Mouse (Mus musculus) liver, embryonic 15.5 days (tissue): Measurements from ENCODE around the gene Tspear. TPM values are rescaled to one million over a fixed set of nuclear protein-coding genes. Genes with fewer than 3 reads are reported as not detected.
"Not testable (repeated sequence)": the region's sequence is repeated elsewhere in the genome, so short reads cannot be mapped to it uniquely, and the experiment has no call there.

Experiments
- ATAC-seq: fragments of 200-750 bp; cut with Nextera tagmentation; 2 replicates; pipeline ENCODE4 v1.8.0; 2017; ENCODE audit warnings: moderate number of reproducible peaks, mild to moderate bottlenecking, moderate library complexity; ENCODE audit not compliant: insufficient read depth
- H3K27ac ChIP-seq: fragments of 300-500 bp; sonication (generic); replicated peaks from 2 replicates; pipeline ENCODE4 v1.5.1; 2015; ENCODE audit warnings: mild to moderate bottlenecking, inconsistent platforms
- H3K27me3 ChIP-seq: fragments of 300-500 bp; sonication (generic); 2 replicates; pipeline ENCODE4 v1.6.1; 2015; ENCODE audit warnings: mild to moderate bottlenecking, inconsistent platforms
- H3K36me3 ChIP-seq: fragments of 300-500 bp; sonication (generic); replicated peaks from 2 replicates; pipeline ENCODE4 v1.6.1; 2015; ENCODE audit warnings: moderate library complexity, mild to moderate bottlenecking, inconsistent platforms
- H3K4me1 ChIP-seq: fragments of 300-500 bp; sonication (generic); replicated peaks from 2 replicates; pipeline ENCODE4 v1.6.1; 2015; ENCODE audit warnings: inconsistent platforms
- H3K4me2 ChIP-seq: fragments of 300-500 bp; sonication (generic); 2 replicates; pipeline ENCODE4 v1.6.1; 2015; ENCODE audit warnings: moderate library complexity, mild to moderate bottlenecking, inconsistent platforms
- H3K4me3 ChIP-seq: fragments of 300-500 bp; sonication (generic); replicated peaks from 2 replicates; pipeline ENCODE4 v1.5.1; 2015; ENCODE audit warnings: mild to moderate bottlenecking, inconsistent platforms
- H3K9ac ChIP-seq: fragments of 300-500 bp; sonication (generic); 2 replicates; pipeline ENCODE4 v1.6.1; 2015; ENCODE audit warnings: moderate library complexity, mild to moderate bottlenecking, inconsistent platforms
- H3K9me3 ChIP-seq: fragments of 300-500 bp; sonication (generic); replicated peaks from 2 replicates; pipeline ENCODE4 v1.6.1; 2016; ENCODE audit warnings: inconsistent platforms
- WGBS: fragments of 180-500 bp; shearing (Covaris S2); methylation state at CpG from one replicate; pipeline ENCODE4 v1.1.7; 2015; ENCODE audit warnings: mixed read lengths; ENCODE audit not compliant: insufficient replicate concordance; 5-methylcytosine and 5-hydroxymethylcytosine counted together
- polyA plus RNA-seq: library from polyadenylated mRNA; unstranded; fragments of >200 nt; fragmentation: Nextera tagmentation; extraction: Ambion mirVana; gene quantifications from 2 replicates; pipeline ENCODE4 v1.2.1, GENCODE M21; 2015

Gene Tspear
- polyA plus RNA-seq, 1 experiment from 2014 or later, result not detected

- H3K36me3 ChIP-seq, result no peaks in the 10 kb centered on the region
- WGBS, result 71% methylated on average over 4 of the region's 4 CpGs
- H3K9me3 ChIP-seq, result no peaks in the 10 kb centered on the region
- no peak overlapping the region for H3K27ac ChIP-seq
- H3K4me2 ChIP-seq, result no peak overlapping the region
- ATAC-seq, result no peak
- H3K4me3 ChIP-seq, result no peak overlapping the region
- H3K4me1 ChIP-seq, result peaks cover 14% of the 10 kb centered on the region
- peaks cover 22% of the 10 kb centered on the region for H3K27me3 ChIP-seq
- no peak overlapping the region for H3K9ac ChIP-seq
Observed at GRCm38 (mm10) chr10:77670710-77671109, 15.7 kb upstream of the Tspear start.

- WGBS, result 12% methylated on average over 4 of the region's 4 CpGs
- Histone ChIP-seq H3K4me2 (peak overlapping the region; percentile 2; the same call in 1 of the 2 replicates), H3K27ac (no peak overlapping the region)
Observed at GRCm38 (mm10) chr10:77671519-77671918, 14.8 kb upstream of the Tspear start.

GRCm38 (mm10) chr10:77673765-77674164, 12.6 kb upstream of the Tspear start:
- WGBS, result 57% methylated on average over 13 of the region's 13 CpGs
- H3K27ac ChIP-seq, result no peak overlapping the region
- H3K4me1 ChIP-seq, result peaks cover 14% of the 10 kb centered on the region
- no peak for ATAC-seq
- H3K4me3 ChIP-seq, result no peak overlapping the region
- H3K36me3 ChIP-seq, result no peaks in the 10 kb centered on the region
- H3K27me3 ChIP-seq, result peaks cover 43% of the 10 kb centered on the region
- H3K4me2 ChIP-seq, result no peak overlapping the region
- H3K9me3 ChIP-seq, result no peaks in the 10 kb centered on the region
- H3K9ac ChIP-seq, result no peak overlapping the region

More at GRCm38 (mm10) chr10:77671519-77671918, 14.8 kb upstream of the Tspear start:
- Histone ChIP-seq H3K9me3 (no peaks in the 10 kb centered on the region), H3K4me1 (peaks cover 14% of the 10 kb centered on the region), H3K36me3 (no peaks in the 10 kb centered on the region), H3K9ac (no peak overlapping the region), H3K4me3 (no peak overlapping the region), H3K27me3 (peaks cover 25% of the 10 kb centered on the region)
- ATAC-seq, result peak; percentile 85

- no peak overlapping the region for H3K4me3 ChIP-seq
- H3K9me3 ChIP-seq, result no peaks in the 10 kb centered on the region
- H3K9ac ChIP-seq, result no peak overlapping the region
- H3K27ac ChIP-seq, result no peak overlapping the region
- no peak for ATAC-seq
- no peaks in the 10 kb centered on the region for H3K4me1 ChIP-seq
- no peak overlapping the region for H3K4me2 ChIP-seq
- WGBS, result 1% methylated on average over 35 of the region's 35 CpGs
- peaks cover 71% of the 10 kb centered on the region for H3K27me3 ChIP-seq
- H3K36me3 ChIP-seq, result no peaks in the 10 kb centered on the region
Observed at GRCm38 (mm10) chr10:77677562-77677961, 8.8 kb upstream of the Tspear start.

- Histone ChIP-seq H3K4me1 (no peaks in the 10 kb centered on the region), H3K4me2 (no peak overlapping the region), H3K27ac (no peak overlapping the region), H3K9me3 (no peaks in the 10 kb centered on the region), H3K4me3 (no peak overlapping the region), H3K27me3 (peaks cover 90% of the 10 kb centered on the region), H3K36me3 (no peaks in the 10 kb centered on the region), H3K9ac (no peak overlapping the region)
- 52% methylated on average over 7 of the region's 7 CpGs for WGBS
- ATAC-seq, result no peak
Observed at GRCm38 (mm10) chr10:77682994-77683393, 3.4 kb upstream of the Tspear start.

- 31% methylated on average over 8 of the region's 8 CpGs for WGBS
- Histone ChIP-seq H3K4me2 (no peak overlapping the region), H3K9me3 (no peaks in the 10 kb centered on the region), H3K4me3 (no peak overlapping the region), H3K4me1 (no peaks in the 10 kb centered on the region), H3K9ac (no peak overlapping the region), H3K27me3 (peaks cover 90% of the 10 kb centered on the region), H3K36me3 (no peaks in the 10 kb centered on the region), H3K27ac (no peak overlapping the region)
- no peak for ATAC-seq
Observed at GRCm38 (mm10) chr10:77684181-77684580, 2.2 kb upstream of the Tspear start.

GRCm38 (mm10) chr10:77687021-77687420, 652 bp downstream of the Tspear start:
- peaks cover 74% of the 10 kb centered on the region for H3K27me3 ChIP-seq
- no peak overlapping the region for H3K27ac ChIP-seq
- no peak overlapping the region for H3K4me2 ChIP-seq
- 23% methylated on average over 10 of the region's 10 CpGs for WGBS
- no peaks in the 10 kb centered on the region for H3K36me3 ChIP-seq
- no peak overlapping the region for H3K4me3 ChIP-seq
- no peaks in the 10 kb centered on the region for H3K4me1 ChIP-seq
- H3K9ac ChIP-seq, result no peak overlapping the region
- no peak for ATAC-seq
- H3K9me3 ChIP-seq, result no peaks in the 10 kb centered on the region

- 47% methylated on average over 3 of the region's 3 CpGs for WGBS
- ATAC-seq, H3K9ac ChIP-seq, H3K4me2 ChIP-seq, H3K4me1 ChIP-seq, H3K27ac ChIP-seq, H3K36me3 ChIP-seq, H3K4me3 ChIP-seq, H3K9me3 ChIP-seq: not testable (repeated sequence)
- H3K27me3 ChIP-seq, result peaks cover 43% of the 10 kb centered on the region
Observed at GRCm38 (mm10) chr10:77690356-77690807, 4.0 kb downstream of the Tspear start, which contains the start of gene Gm19402. Gm19402 (minus strand) TSS chr10:77690757.

- no peak within 1 kb of the TSS for H3K9ac ChIP-seq
- ATAC-seq, result no peak
- no peak within 1 kb of the TSS for H3K27ac ChIP-seq
- no peak within 1 kb of the TSS for H3K4me2 ChIP-seq
- H3K9me3 ChIP-seq, result no peaks in the 10 kb centered on the region
- no peaks in the 10 kb centered on the region for H3K4me1 ChIP-seq
- H3K36me3 ChIP-seq, result no peaks in the 10 kb centered on the region
- H3K4me3 ChIP-seq, result no peak within 1 kb of the TSS
- no peaks in the 10 kb centered on the region for H3K27me3 ChIP-seq
- WGBS, result 32% methylated on average over 4 of the region's 4 CpGs
Observed at GRCm38 (mm10) chr10:77697133-77697532, 10.8 kb downstream of the Tspear start, which contains the start of gene Gm9508. Gm9508 (minus strand) TSS chr10:77697233.

- ATAC-seq, result no peak
- no peak within 1 kb of the TSS for H3K9ac ChIP-seq
- no peaks in the 10 kb centered on the region for H3K4me1 ChIP-seq
- no peak within 1 kb of the TSS for H3K4me2 ChIP-seq
- WGBS, result 73% methylated on average over 1 of the region's 1 CpGs
- H3K36me3 ChIP-seq, result no peaks in the 10 kb centered on the region
- H3K9me3 ChIP-seq, result no peaks in the 10 kb centered on the region
- H3K27ac ChIP-seq, result no peak within 1 kb of the TSS
- H3K4me3 ChIP-seq, result no peak within 1 kb of the TSS
- no peaks in the 10 kb centered on the region for H3K27me3 ChIP-seq
Observed at GRCm38 (mm10) chr10:77706326-77706725, 20.0 kb downstream of the Tspear start, which contains the start of gene Gm10272. Gm10272 (plus strand) TSS chr10:77706626.

GRCm38 (mm10) chr10:77709831-77710230, 23.5 kb downstream of the Tspear start:
- 57% methylated on average over 3 of the region's 3 CpGs for WGBS
- ATAC-seq, result no peak
- H3K4me1 ChIP-seq, result no peaks in the 10 kb centered on the region
- no peaks in the 10 kb centered on the region for H3K9me3 ChIP-seq
- no peaks in the 10 kb centered on the region for H3K27me3 ChIP-seq
- H3K36me3 ChIP-seq, result no peaks in the 10 kb centered on the region
- H3K4me2 ChIP-seq, result no peak overlapping the region
- no peak overlapping the region for H3K4me3 ChIP-seq
- H3K9ac ChIP-seq, result no peak overlapping the region
- no peak overlapping the region for H3K27ac ChIP-seq

GRCm38 (mm10) chr10:77711157-77711556, 24.8 kb downstream of the Tspear start, which contains the start of gene Gm10024:
Gm10024 (plus strand) TSS chr10:77711457.
- H3K36me3 ChIP-seq, H3K27ac ChIP-seq, H3K4me2 ChIP-seq, H3K4me1 ChIP-seq, H3K27me3 ChIP-seq, H3K9ac ChIP-seq, ATAC-seq, H3K9me3 ChIP-seq, H3K4me3 ChIP-seq: not testable (repeated sequence)
